Mouse (Mus musculus) thymus, adult 2 months (tissue): ENCODE measurements around the gene Tmem138.

ENCODE experiments used
- CTCF ChIP-seq: fragments of 200-500 bp; IDR thresholded peaks from 2 replicates; pipeline ENCODE4 v1.5.1; 2012; ENCODE audit warnings: mild to moderate bottlenecking, control low read depth, low read length, moderate library complexity, borderline replicate concordance; ENCODE audit not compliant: control insufficient read depth, poor library complexity, insufficient read depth; ENCODE audit errors: extremely low read depth
- POLR2A ChIP-seq: fragments of 200-500 bp; IDR thresholded peaks from 2 replicates; pipeline ENCODE4 v1.6.1; 2012; ENCODE audit warnings: mild to moderate bottlenecking, low read length, control low read depth, moderate library complexity; ENCODE audit not compliant: control insufficient read depth, poor library complexity, insufficient read depth; ENCODE audit errors: extremely low read depth

DNA sequence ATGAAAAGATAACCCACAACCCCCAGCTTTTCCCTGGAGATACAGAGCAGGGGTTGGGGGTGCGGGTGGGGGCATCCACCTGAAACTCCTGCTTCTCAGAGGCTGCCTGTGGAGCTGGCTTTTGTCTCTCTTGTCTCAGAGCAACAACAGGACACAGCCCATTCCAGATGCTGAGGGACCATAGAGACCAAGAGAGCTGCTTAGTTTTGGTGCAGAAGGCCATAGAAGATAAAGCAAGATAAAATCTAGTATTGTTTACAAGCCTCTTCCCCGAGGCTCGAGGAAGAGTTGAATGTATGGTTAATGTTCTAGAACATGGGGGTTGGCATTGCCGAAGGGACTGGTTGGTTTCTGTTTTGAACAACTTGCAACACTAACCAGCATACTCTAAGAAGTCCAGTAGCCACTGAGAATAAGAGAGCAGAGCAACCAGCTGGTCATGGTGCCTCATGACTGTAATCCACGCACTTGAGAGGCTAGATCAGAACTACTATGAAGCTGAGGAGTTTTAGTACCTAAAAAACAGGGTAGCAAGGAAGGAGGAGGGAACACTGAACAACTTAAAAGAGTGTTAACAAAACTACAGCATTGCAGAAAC, 53.6 kb downstream of the Tmem138 start:
- TF ChIP-seq CTCF (no peak), POLR2A (no peak)
